Mouse (Mus musculus): Measurements from ENCODE around the gene Prrx1. TPM values are rescaled to one million over a fixed set of nuclear protein-coding genes. Genes with fewer than 3 reads are reported as not detected.

Prrx1 gene
- polyA plus RNA-seq, 1 experiment from 2014 or later: 6.6 TPM

DNA sequence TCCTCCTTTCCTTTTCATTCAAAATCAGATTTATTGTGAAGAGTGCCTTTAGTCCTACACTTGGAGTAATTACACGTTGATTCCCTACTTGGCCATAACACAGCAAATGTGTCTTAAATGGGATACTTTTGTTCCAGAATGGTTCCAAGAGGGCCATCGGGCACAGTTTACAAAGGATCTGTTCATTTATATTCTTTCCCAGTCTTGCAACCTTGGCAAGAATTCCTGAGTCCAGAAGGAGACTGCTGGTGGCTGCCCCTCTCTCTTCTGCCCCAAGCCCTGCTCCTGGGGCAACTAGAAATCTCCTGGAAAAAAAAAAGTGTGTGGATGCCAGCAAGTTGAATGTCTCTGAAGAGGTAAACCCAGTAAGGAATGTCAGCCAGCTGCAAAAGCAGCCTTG, 56.2 kb downstream of the Prrx1 start:
- no peak overlapping the region for H3K4me3 ChIP-seq (ENCODE audit: low read length)
- 79% methylated on average over 2 of the region's 2 CpGs for WGBS
- H3K27ac ChIP-seq (ENCODE audit: low read depth, low read length): no peak overlapping the region
- no peak for ATAC-seq (ENCODE audit: low FRiP score, low TSS enrichment)
- no peaks in the 10 kb centered on the region for H3K9me3 ChIP-seq (ENCODE audit: control insufficient read depth, low read length)
- H3K36me3 ChIP-seq (ENCODE audit: control insufficient read depth, insufficient read depth, low read length): no peaks in the 10 kb centered on the region; the same call in 1 of the 2 replicates
- H3K27me3 ChIP-seq (ENCODE audit: control insufficient read depth, insufficient read depth, low read length): no peaks in the 10 kb centered on the region
- H3K4me1 ChIP-seq (ENCODE audit: control insufficient read depth, insufficient read depth, low read length): no peaks in the 10 kb centered on the region
- H3K4me2 ChIP-seq (replicated peaks; ENCODE audit: low read depth, low read length): no peak overlapping the region
- no peak overlapping the region for H3K9ac ChIP-seq (ENCODE audit: low read depth, low read length)

DNA sequence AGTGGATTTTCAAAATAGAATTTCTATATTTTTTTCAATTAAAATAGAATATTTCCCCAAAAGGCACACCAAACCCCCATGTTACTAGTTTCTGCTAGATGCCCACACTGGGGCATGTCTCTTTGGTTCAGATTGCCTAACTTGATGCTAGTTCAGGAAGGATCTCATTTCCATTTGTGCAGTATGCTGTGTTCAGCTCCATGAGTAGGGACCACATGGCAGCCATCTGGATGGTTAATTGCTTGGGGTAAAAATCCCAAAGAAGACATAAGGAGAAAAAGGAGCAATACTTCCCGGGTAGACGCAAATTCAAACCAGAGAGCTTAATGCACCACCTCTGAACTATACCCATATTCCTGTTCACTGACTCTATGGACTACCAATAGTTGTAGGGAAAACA, 57.6 kb downstream of the Prrx1 start:
- H3K9ac ChIP-seq (ENCODE audit: low read depth, low read length): no peak overlapping the region
- H3K36me3 ChIP-seq (ENCODE audit: control insufficient read depth, insufficient read depth, low read length): no peaks in the 10 kb centered on the region; the same call in 1 of the 2 replicates
- no peak overlapping the region for H3K27ac ChIP-seq (ENCODE audit: low read depth, low read length)
- no peak overlapping the region for H3K4me3 ChIP-seq (ENCODE audit: low read length)
- H3K4me2 ChIP-seq (replicated peaks; ENCODE audit: low read depth, low read length): no peak overlapping the region
- no peaks in the 10 kb centered on the region for H3K9me3 ChIP-seq (ENCODE audit: control insufficient read depth, low read length)
- no peaks in the 10 kb centered on the region for H3K4me1 ChIP-seq (ENCODE audit: control insufficient read depth, insufficient read depth, low read length)
- ATAC-seq (ENCODE audit: low FRiP score, low TSS enrichment): no peak
- H3K27me3 ChIP-seq (ENCODE audit: control insufficient read depth, insufficient read depth, low read length): no peaks in the 10 kb centered on the region
- WGBS: 95% methylated on average over 2 of the region's 2 CpGs

DNA sequence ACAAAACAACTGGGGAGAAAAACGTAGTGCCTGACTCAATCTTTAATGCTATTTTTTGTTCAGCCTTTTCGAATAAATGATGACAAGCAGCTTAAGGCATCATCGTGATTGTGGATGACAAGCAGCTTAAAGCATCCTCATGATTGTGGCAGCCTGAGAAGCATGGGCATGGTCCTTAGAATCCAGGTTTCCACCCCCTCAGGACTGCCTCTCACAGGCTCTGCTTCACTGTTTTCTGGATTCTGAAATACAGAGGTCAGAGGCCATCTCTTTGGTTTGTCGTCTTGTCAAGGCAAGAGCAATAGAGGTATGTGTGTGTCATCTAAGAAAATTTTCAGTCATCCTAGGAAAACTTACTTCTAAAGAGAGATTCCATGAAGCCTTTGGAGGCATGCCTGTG, 60.7 kb downstream of the Prrx1 start:
- no peak overlapping the region for H3K27ac ChIP-seq (ENCODE audit: low read depth, low read length)
- no peaks in the 10 kb centered on the region; the same call in 1 of the 2 replicates for H3K36me3 ChIP-seq (ENCODE audit: control insufficient read depth, insufficient read depth, low read length)
- H3K4me1 ChIP-seq (ENCODE audit: control insufficient read depth, insufficient read depth, low read length): no peaks in the 10 kb centered on the region
- no peak overlapping the region for H3K4me3 ChIP-seq (ENCODE audit: low read length)
- ATAC-seq (ENCODE audit: low FRiP score, low TSS enrichment): no peak
- no peak overlapping the region for H3K4me2 ChIP-seq (replicated peaks; ENCODE audit: low read depth, low read length)
- H3K9ac ChIP-seq (ENCODE audit: low read depth, low read length): no peak overlapping the region
- H3K27me3 ChIP-seq (ENCODE audit: control insufficient read depth, insufficient read depth, low read length): no peaks in the 10 kb centered on the region
- 80% methylated on average over 4 of the region's 4 CpGs for WGBS
- H3K9me3 ChIP-seq (ENCODE audit: control insufficient read depth, low read length): no peaks in the 10 kb centered on the region

DNA sequence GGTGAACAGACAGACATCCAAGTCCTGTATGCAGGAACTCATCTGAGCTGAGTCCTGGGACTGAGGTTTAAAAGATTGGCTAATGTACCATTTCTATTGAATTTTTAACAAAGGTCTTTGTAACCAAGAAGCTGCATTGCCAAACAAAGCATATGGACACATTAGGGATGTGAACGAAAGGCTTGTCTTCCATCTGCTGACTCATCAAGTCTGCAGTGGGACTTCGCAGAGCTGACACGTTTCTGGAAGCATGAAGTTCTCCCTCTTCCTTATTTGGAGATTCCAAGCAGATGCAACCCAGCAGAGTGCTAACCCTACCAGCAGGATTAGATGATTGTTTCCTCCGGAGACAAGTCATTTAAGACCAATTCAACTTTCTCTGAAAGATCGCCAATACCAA, 61.2 kb downstream of the Prrx1 start:
- Histone ChIP-seq H3K27ac (ENCODE audit: low read depth, low read length) (no peak overlapping the region), H3K4me1 (ENCODE audit: control insufficient read depth, insufficient read depth, low read length) (no peaks in the 10 kb centered on the region), H3K9ac (ENCODE audit: low read depth, low read length) (no peak overlapping the region), H3K4me2 (replicated peaks; ENCODE audit: low read depth, low read length) (no peak overlapping the region), H3K36me3 (ENCODE audit: control insufficient read depth, insufficient read depth, low read length) (no peaks in the 10 kb centered on the region; the same call in 1 of the 2 replicates), H3K27me3 (ENCODE audit: control insufficient read depth, insufficient read depth, low read length) (no peaks in the 10 kb centered on the region), H3K4me3 (ENCODE audit: low read length) (no peak overlapping the region), H3K9me3 (ENCODE audit: control insufficient read depth, low read length) (no peaks in the 10 kb centered on the region)
- 73% methylated on average over 5 of the region's 5 CpGs for WGBS
- no peak for ATAC-seq (ENCODE audit: low FRiP score, low TSS enrichment)

DNA sequence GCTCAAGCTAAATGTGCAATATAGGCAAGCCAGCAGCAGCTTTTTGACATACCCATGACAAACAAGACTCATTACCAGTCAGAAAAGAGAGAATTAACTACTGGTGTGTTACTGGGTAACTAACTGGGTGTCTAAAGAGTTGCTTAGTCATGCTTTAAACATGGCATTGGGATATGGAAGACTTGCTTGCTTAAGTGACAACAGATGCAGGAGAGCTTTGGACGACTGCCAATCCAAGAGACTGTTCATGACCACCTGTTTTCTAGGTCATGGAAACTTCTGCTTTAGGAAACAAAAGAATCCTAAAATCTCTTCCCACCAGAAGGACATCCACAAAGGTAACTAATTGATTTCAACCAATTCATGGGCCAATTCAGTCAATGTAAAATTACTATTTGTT, 61.7 kb downstream of the Prrx1 start:
- Histone ChIP-seq H3K36me3 (ENCODE audit: control insufficient read depth, insufficient read depth, low read length) (no peaks in the 10 kb centered on the region; the same call in 1 of the 2 replicates), H3K27me3 (ENCODE audit: control insufficient read depth, insufficient read depth, low read length) (no peaks in the 10 kb centered on the region), H3K4me3 (ENCODE audit: low read length) (no peak overlapping the region), H3K4me2 (replicated peaks; ENCODE audit: low read depth, low read length) (no peak overlapping the region), H3K9ac (ENCODE audit: low read depth, low read length) (no peak overlapping the region), H3K9me3 (ENCODE audit: control insufficient read depth, low read length) (no peaks in the 10 kb centered on the region), H3K27ac (ENCODE audit: low read depth, low read length) (no peak overlapping the region), H3K4me1 (ENCODE audit: control insufficient read depth, insufficient read depth, low read length) (no peaks in the 10 kb centered on the region)
- no peak for ATAC-seq (ENCODE audit: low FRiP score, low TSS enrichment)
- 94% methylated on average over 1 of the region's 1 CpGs for WGBS

DNA sequence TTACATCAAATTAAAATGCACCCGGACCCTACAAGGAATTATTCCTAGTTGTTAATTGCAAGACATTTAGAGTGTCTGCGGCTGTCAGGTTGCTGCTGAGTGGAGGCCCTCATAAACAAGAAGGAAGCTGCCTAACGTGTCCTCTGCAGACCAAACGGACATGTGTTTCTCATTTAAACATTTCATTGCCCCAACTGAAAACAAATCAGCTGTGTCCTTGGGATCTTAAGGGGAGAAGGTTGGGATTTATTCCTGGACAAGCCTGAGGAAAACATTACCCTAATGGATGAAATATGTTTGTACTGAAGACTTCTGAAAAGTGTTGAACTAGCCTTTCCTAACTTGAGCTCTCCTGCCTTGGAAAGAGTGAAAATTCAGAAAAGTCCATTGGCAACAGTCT, 74.6 kb downstream of the Prrx1 start:
- Histone ChIP-seq H3K36me3 (ENCODE audit: control insufficient read depth, insufficient read depth, low read length) (no peaks in the 10 kb centered on the region), H3K4me3 (ENCODE audit: low read length) (no peak overlapping the region), H3K27me3 (ENCODE audit: control insufficient read depth, insufficient read depth, low read length) (no peaks in the 10 kb centered on the region), H3K9me3 (ENCODE audit: control insufficient read depth, low read length) (no peaks in the 10 kb centered on the region), H3K4me1 (ENCODE audit: control insufficient read depth, insufficient read depth, low read length) (no peaks in the 10 kb centered on the region), H3K9ac (ENCODE audit: low read depth, low read length) (no peak overlapping the region), H3K4me2 (replicated peaks; ENCODE audit: low read depth, low read length) (no peak overlapping the region), H3K27ac (ENCODE audit: low read depth, low read length) (no peak overlapping the region)
- ATAC-seq (ENCODE audit: low FRiP score, low TSS enrichment): no peak
- 44% methylated on average over 4 of the region's 4 CpGs for WGBS

DNA sequence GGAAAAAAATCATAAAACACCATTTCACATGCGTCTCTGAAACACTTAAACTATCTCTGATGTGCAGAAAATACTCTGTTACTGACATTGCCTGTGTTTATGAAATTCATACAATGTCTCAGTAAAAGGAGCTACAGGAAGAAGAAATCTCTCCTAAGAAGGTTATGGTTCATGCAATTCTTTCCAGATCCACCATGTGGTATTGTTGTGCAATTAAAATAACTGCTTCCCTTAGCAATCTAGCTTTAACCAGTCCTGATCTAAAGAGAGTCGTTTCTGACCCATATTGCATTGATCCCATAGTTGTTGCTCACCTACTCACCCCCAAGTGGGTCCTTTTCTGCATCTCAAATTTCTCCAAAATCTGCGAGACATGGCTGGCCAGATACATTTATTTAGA, 82.3 kb downstream of the Prrx1 start:
- H3K4me3 ChIP-seq (ENCODE audit: low read length): no peak overlapping the region
- H3K9me3 ChIP-seq (ENCODE audit: control insufficient read depth, low read length): peaks cover 4% of the 10 kb centered on the region; the same call in 1 of the 2 replicates
- H3K36me3 ChIP-seq (ENCODE audit: control insufficient read depth, insufficient read depth, low read length): no peaks in the 10 kb centered on the region
- no peaks in the 10 kb centered on the region for H3K27me3 ChIP-seq (ENCODE audit: control insufficient read depth, insufficient read depth, low read length)
- no peak overlapping the region for H3K27ac ChIP-seq (ENCODE audit: low read depth, low read length)
- H3K4me2 ChIP-seq (replicated peaks; ENCODE audit: low read depth, low read length): no peak overlapping the region
- no peak for ATAC-seq (ENCODE audit: low FRiP score, low TSS enrichment)
- H3K4me1 ChIP-seq (ENCODE audit: control insufficient read depth, insufficient read depth, low read length): no peaks in the 10 kb centered on the region
- 72% methylated on average over 3 of the region's 3 CpGs for WGBS
- no peak overlapping the region for H3K9ac ChIP-seq (ENCODE audit: low read depth, low read length)

DNA sequence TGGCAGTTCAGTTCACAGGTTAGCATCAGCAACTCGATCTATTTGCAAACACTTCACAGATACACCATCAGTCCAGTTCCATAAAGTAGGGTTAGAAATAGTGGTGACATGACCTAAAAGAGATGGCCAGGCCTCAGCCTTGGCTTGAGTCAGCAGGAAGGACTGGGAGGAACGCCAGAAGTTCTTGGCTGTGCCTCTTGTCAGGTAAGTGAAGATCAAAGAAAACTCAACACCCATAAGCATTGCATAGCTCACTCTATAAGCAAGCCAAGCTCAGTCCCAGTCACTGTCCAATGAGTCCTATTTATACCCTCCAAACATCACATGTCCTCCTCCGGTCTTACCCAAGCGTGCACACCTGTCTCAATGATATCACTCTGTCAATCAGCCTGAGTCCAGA, 87.2 kb downstream of the Prrx1 start:
- 86% methylated on average over 4 of the region's 4 CpGs for WGBS
- Histone ChIP-seq H3K27me3 (ENCODE audit: control insufficient read depth, insufficient read depth, low read length) (no peaks in the 10 kb centered on the region), H3K4me3 (ENCODE audit: low read length) (no peak overlapping the region), H3K9ac (ENCODE audit: low read depth, low read length) (no peak overlapping the region), H3K4me1 (ENCODE audit: control insufficient read depth, insufficient read depth, low read length) (no peaks in the 10 kb centered on the region), H3K9me3 (ENCODE audit: control insufficient read depth, low read length) (peaks cover 4% of the 10 kb centered on the region; the same call in 1 of the 2 replicates), H3K4me2 (replicated peaks; ENCODE audit: low read depth, low read length) (no peak overlapping the region), H3K27ac (ENCODE audit: low read depth, low read length) (no peak overlapping the region), H3K36me3 (ENCODE audit: control insufficient read depth, insufficient read depth, low read length) (no peaks in the 10 kb centered on the region)
- no peak for ATAC-seq (ENCODE audit: low FRiP score, low TSS enrichment)

DNA sequence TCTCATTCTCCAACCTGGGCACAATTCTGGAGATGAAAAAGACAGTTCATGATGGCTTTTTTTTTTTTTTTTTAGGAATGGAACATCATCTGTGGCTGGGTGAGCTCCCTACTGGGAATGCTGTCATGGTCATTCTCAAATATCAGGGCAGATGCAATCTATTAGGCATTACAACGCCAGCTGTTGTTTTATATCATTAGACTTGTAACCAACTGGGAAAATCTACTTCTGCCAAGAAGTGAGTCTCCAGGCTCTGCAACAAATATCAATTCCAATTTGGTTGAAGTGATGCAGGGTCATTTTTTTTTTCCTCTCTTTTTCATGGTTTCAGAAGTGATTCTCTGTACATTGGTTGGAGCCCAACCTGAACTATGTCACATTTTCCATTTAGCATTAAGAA, 91.7 kb downstream of the Prrx1 start:
- H3K36me3 ChIP-seq (ENCODE audit: control insufficient read depth, insufficient read depth, low read length): no peaks in the 10 kb centered on the region
- 80% methylated on average over 1 of the region's 1 CpGs for WGBS
- H3K4me2 ChIP-seq (replicated peaks; ENCODE audit: low read depth, low read length): no peak overlapping the region
- no peaks in the 10 kb centered on the region for H3K27me3 ChIP-seq (ENCODE audit: control insufficient read depth, insufficient read depth, low read length)
- ATAC-seq (ENCODE audit: low FRiP score, low TSS enrichment): no peak
- no peaks in the 10 kb centered on the region for H3K4me1 ChIP-seq (ENCODE audit: control insufficient read depth, insufficient read depth, low read length)
- no peak overlapping the region for H3K4me3 ChIP-seq (ENCODE audit: low read length)
- no peaks in the 10 kb centered on the region for H3K9me3 ChIP-seq (ENCODE audit: control insufficient read depth, low read length)
- H3K9ac ChIP-seq (ENCODE audit: low read depth, low read length): no peak overlapping the region
- H3K27ac ChIP-seq (ENCODE audit: low read depth, low read length): no peak overlapping the region
